Mouse (Mus musculus) neural tube, embryonic 13.5 days (tissue): ENCODE measurements around the gene Nudc. TPM values are rescaled to one million over a fixed set of nuclear protein-coding genes. Genes with fewer than 3 reads are reported as not detected.

Experiments
- ATAC-seq: fragments of 200-750 bp; cut with Nextera tagmentation; 2 replicates; pipeline ENCODE4 v1.8.0; 2017; ENCODE audit warnings: low read depth, mild to moderate bottlenecking, moderate TSS enrichment, moderate library complexity
- H3K27ac ChIP-seq: fragments of 300-500 bp; sonication (generic); replicated peaks from 2 replicates; pipeline ENCODE4 v1.5.1; 2015; ENCODE audit warnings: moderate library complexity, mild to moderate bottlenecking, inconsistent platforms
- H3K27me3 ChIP-seq: fragments of 300-500 bp; sonication (generic); 2 replicates; pipeline ENCODE4 v1.6.1; 2015; ENCODE audit warnings: mild to moderate bottlenecking, inconsistent platforms
- H3K36me3 ChIP-seq: fragments of 300-500 bp; sonication (generic); 2 replicates; pipeline ENCODE4 v1.6.1; 2015; ENCODE audit warnings: mild to moderate bottlenecking, inconsistent platforms
- H3K4me1 ChIP-seq: fragments of 300-500 bp; sonication (generic); replicated peaks from 2 replicates; pipeline ENCODE4 v1.6.1; 2015; ENCODE audit warnings: inconsistent platforms
- H3K4me2 ChIP-seq: fragments of 300-500 bp; sonication (generic); 2 replicates; pipeline ENCODE4 v1.6.1; 2015; ENCODE audit warnings: inconsistent platforms, mild to moderate bottlenecking, moderate library complexity
- H3K4me3 ChIP-seq: fragments of 300-500 bp; sonication (generic); 2 replicates; pipeline ENCODE4 v1.5.1; 2015; ENCODE audit warnings: mild to moderate bottlenecking, inconsistent platforms
- H3K9ac ChIP-seq: fragments of 300-500 bp; sonication (generic); 2 replicates; pipeline ENCODE4 v1.6.1; 2015; ENCODE audit warnings: moderate library complexity, mild to moderate bottlenecking, inconsistent platforms
- H3K9me3 ChIP-seq: fragments of 300-500 bp; sonication (generic); 2 replicates; pipeline ENCODE4 v1.6.1; 2016; ENCODE audit warnings: inconsistent platforms
- WGBS: fragments of 180-500 bp; shearing (Covaris S2); methylation state at CpG from one replicate; pipeline ENCODE4 v1.1.7; 2015; 5-methylcytosine and 5-hydroxymethylcytosine counted together
- polyA plus RNA-seq: library from polyadenylated mRNA; unstranded; fragments of >200 nt; fragmentation: Nextera tagmentation; extraction: Ambion mirVana; gene quantifications from 2 replicates; pipeline ENCODE4 v1.2.1, GENCODE M21; 2015

Nudc gene
- polyA plus RNA-seq, 1 experiment from 2014 or later, result 244 TPM

DNA sequence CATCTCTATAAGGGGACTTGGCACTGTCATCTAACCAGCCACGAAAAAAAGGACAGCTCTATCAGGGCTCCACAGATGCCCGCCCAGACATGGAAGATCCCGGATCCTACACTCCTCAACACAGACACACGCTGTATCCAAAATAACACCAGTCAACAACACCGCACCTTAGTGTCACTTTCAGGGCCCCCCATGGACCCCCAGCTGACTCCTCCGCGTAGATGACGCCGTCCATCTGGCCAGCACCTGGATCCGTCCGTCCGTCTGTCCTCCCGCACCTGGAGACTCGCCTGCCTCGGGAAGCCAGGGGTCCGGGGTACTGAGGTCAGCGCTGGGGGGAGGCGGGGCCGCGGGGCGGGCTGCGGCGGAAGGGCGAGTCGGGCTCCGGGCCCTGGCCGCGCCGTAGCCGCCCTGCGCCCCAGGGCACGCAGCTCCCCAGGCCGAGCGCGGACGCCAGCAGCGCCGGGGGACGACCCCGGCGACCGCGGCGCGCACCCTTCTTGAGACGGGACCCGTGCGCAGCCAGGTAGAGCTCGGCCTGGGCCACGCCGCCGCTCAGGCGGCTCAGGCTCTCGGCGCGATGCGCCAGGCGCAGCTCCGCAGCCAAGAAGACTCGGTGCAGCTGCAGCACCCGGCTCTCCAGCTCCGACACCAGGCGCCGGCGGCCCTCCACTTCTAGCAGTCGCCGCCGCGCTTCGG is 48.2 kb downstream of the Nudc start:
- Histone ChIP-seq H3K9ac (peak overlapping the region; percentile 78), H3K4me3 (peak overlapping the region; percentile 63), H3K4me1 (peaks cover 32% of the 10 kb centered on the region), H3K9me3 (no peaks in the 10 kb centered on the region), H3K27me3 (peaks cover 90% of the 10 kb centered on the region), H3K4me2 (peak overlapping the region; percentile 98), H3K36me3 (no peaks in the 10 kb centered on the region), H3K27ac (no peak overlapping the region)
- ATAC-seq, result peak; percentile 60
- under 1% methylated on average over 69 of the region's 70 CpGs for WGBS

DNA sequence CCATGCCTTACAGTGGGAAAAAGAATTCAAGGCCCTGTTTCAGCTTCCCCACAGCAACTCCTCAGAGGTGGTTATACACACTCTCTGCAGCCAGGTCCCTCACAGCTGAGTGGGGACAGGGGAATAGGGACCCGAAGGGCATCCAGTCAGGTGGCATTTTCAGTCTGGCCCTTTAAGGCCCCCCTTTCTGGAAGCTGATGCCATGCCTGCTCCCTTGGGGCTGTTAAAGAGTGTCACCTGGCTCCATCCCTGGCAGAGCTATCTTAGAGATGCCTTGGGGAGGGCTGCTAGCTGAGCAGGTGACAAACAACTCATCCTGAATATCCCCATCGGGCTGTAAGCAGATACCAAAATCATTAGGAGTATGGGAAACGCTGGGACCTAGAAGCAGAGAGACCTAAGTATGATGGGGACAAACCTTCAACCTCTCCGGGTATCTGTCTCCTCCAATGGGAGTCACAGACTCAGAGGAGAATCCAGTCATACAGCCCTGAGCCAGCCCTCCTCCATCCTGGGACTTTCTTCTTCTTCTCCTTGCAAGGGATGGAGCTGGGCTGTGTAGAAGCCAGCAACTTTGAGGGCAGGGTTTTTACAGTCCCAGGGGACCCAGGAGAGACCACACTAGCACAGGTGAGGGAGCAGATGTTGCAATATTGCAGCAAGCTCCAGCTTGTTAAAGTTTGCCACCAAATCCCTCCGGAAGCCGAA is 48.9 kb downstream of the Nudc start:
- H3K9ac ChIP-seq, result peak overlapping the region; percentile 78
- peak overlapping the region; percentile 63 for H3K4me3 ChIP-seq
- peak overlapping the region; percentile 98 for H3K4me2 ChIP-seq
- H3K4me1 ChIP-seq, result peaks cover 32% of the 10 kb centered on the region
- WGBS, result 19% methylated on average over 6 of the region's 6 CpGs
- ATAC-seq, result no peak
- H3K36me3 ChIP-seq, result no peaks in the 10 kb centered on the region
- H3K27ac ChIP-seq, result no peak overlapping the region
- H3K9me3 ChIP-seq, result no peaks in the 10 kb centered on the region
- peaks cover 83% of the 10 kb centered on the region for H3K27me3 ChIP-seq

DNA sequence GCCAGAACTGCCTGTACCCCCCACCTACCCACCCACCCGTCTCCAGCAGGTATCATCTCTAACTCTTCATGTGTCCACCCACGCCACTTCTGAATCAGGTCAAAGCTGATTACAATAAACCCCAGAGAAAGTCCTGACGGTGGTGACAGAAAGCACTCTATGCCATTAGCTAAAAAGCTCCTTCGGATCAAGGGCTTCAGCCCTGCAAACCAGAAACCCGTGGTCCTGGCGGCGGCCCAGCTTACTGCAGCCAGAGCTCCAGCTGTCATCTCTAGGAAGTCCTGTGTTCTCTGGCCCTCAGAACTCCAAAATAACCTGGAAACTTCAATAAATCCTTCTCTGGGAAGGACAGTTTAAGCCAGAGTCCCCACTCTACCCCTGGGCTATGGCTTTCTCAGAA is 50.1 kb downstream of the Nudc start:
- Histone ChIP-seq H3K4me2 (no peak overlapping the region), H3K27me3 (peaks cover 71% of the 10 kb centered on the region)
- 36% methylated on average over 7 of the region's 7 CpGs for WGBS

DNA sequence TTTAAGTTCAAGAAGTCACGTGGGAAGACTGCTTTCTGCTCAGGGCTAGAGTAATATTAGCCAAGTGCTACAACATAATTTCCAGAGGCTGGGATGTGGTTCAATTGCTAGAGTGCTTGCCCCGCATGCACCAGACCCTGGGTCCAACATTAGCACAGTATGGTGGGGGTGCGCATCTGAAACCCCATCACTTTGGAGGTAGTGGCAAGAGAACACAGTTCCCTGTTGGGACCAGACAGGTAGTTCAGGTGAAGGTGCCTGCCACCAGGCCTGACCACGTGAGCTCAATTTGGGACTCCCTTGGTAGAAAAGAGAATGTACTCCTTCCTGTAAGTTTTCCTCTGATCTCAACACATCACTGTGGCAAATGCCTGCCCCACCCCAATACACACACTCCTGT is 50.9 kb downstream of the Nudc start:
- Histone ChIP-seq H3K9ac (no peak overlapping the region), H3K9me3 (no peaks in the 10 kb centered on the region), H3K4me3 (no peak overlapping the region), H3K27ac (no peak overlapping the region), H3K4me1 (peaks cover 33% of the 10 kb centered on the region), H3K4me2 (no peak overlapping the region; the same call in 1 of the 2 replicates), H3K27me3 (peaks cover 63% of the 10 kb centered on the region), H3K36me3 (no peaks in the 10 kb centered on the region)
- 65% methylated on average over 4 of the region's 4 CpGs for WGBS
- ATAC-seq, result no peak

More for the DNA sequence above, 50.1 kb downstream of the Nudc start:
- H3K4me1 ChIP-seq, result peaks cover 32% of the 10 kb centered on the region
- no peak overlapping the region for H3K4me3 ChIP-seq
- no peak overlapping the region for H3K27ac ChIP-seq
- H3K9me3 ChIP-seq, result no peaks in the 10 kb centered on the region
- H3K9ac ChIP-seq, result no peak overlapping the region
- no peaks in the 10 kb centered on the region for H3K36me3 ChIP-seq
- ATAC-seq, result no peak

DNA sequence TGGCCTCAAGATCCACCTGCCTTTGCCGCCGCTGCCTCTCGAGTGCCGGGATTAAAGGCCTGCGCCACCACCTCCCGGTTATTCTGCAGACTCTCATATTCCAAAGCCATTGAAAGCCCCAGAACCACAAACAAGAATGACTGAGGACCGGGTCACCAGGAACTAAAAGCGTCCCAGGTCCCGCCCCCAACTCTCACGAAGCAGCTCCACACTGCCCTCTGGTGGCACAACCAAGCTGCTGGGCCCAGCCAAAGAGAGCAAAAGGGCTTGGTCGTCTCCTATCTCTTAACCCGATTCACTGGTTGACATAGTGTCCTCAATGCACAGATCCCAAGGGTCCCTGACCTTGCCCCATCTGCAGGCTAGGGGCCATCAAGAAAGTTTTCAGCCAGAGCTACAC is 51.4 kb downstream of the Nudc start:
- ATAC-seq, result no peak

DNA sequence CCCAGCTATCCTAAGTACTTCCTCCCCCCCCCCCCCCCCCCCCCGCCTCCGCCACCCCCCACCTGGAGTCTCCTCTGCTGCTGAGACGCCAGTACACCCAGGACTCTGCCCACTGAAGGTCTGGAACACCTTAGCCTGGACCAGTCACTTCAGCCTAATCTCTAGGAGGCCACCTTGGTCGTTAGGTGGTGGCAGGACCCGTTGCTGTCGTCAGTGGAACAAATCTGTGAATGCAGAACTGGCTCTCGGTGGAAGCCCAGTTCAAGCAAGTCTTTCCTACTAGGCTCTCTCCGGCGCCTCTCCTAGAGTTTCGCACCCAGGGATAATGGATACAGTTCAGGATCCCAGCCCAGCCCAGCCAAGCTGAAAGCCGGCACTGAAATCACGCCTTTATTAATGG is 51.9 kb downstream of the Nudc start:
- Histone ChIP-seq H3K9me3 (no peaks in the 10 kb centered on the region), H3K9ac (no peak overlapping the region), H3K4me1 (peaks cover 35% of the 10 kb centered on the region), H3K36me3 (no peaks in the 10 kb centered on the region), H3K4me2 (peak overlapping the region; percentile 51), H3K27ac (no peak overlapping the region), H3K4me3 (peak overlapping the region; percentile 24), H3K27me3 (peaks cover 53% of the 10 kb centered on the region)
- no peak for ATAC-seq
- 24% methylated on average over 9 of the region's 12 CpGs for WGBS

More for the DNA sequence above, 51.4 kb downstream of the Nudc start:
- no peaks in the 10 kb centered on the region for H3K36me3 ChIP-seq
- H3K9me3 ChIP-seq, result no peaks in the 10 kb centered on the region
- H3K4me1 ChIP-seq, result peaks cover 36% of the 10 kb centered on the region
- peaks cover 58% of the 10 kb centered on the region for H3K27me3 ChIP-seq
- no peak overlapping the region for H3K9ac ChIP-seq
- WGBS, result 2% methylated on average over 12 of the region's 12 CpGs
- H3K4me2 ChIP-seq, result peak overlapping the region; percentile 51
- no peak overlapping the region for H3K27ac ChIP-seq
- H3K4me3 ChIP-seq, result peak overlapping the region; percentile 24

DNA sequence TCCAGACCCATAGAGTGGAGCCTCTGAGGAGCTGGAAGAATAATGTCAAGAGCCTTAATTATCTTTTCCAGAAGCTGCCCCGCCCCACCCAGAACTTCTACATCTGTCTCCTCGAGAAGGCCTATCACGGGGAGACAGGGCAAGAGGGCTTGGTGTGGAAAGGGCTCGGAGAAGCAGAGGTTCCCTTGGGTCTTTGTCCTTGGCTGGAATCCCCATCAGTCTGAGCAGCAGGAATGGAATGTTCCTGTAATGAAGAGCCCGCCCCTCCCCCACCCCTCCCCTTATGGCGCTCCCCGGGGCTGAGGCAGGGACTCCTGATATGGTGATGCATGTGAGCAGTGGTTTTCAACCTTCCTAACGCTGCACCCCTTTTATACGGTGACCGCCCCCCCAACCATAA is 54.0 kb downstream of the Nudc start:
- Histone ChIP-seq H3K9me3 (no peaks in the 10 kb centered on the region), H3K27me3 (peaks cover 33% of the 10 kb centered on the region), H3K36me3 (no peaks in the 10 kb centered on the region), H3K4me2 (no peak overlapping the region), H3K4me3 (no peak overlapping the region), H3K9ac (no peak overlapping the region), H3K27ac (no peak overlapping the region), H3K4me1 (peaks cover 15% of the 10 kb centered on the region)
- no peak for ATAC-seq
- WGBS, result 34% methylated on average over 10 of the region's 10 CpGs

DNA sequence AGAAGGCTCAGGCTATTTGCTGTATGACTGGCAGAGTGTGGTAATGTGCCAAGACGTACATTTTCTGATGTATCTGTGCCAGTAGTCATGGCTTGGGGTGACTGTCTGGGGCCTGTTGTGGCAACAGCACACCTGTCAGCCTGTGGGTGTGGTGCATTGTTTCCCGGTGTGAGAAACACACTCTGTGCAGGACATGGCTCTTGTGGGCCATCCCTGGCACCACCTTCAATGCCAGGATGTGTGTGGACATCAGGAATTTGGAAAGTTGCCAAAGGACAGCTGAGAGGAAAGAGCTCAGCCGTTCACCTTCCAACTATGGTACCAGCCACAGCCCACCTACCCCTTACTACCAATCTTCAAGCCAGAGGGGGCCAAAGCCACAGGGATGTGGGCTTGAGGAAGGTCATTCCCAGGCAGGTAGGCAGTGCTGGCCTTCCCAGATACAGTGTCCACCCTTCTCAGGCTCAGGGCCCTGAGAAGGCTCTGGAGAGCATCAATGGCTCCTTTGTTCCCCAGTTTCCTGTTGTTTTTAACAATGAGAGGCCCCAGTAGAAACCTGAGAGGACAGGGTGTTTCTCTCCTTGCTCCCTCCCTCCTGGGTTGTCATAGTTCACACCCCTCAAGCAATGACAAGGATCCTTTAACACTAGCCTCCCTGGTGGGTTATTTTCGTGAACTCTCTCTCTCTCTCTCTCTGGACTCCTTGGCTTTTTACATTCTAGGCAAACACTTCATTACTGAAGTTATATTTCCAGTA is 56.1 kb downstream of the Nudc start:
- H3K4me3 ChIP-seq, result no peak overlapping the region
- H3K9ac ChIP-seq, result no peak overlapping the region
- H3K27ac ChIP-seq, result no peak overlapping the region
- H3K4me1 ChIP-seq, result peaks cover 13% of the 10 kb centered on the region; the same call in 1 of the 2 replicates
- no peaks in the 10 kb centered on the region for H3K36me3 ChIP-seq
- peaks cover 18% of the 10 kb centered on the region for H3K27me3 ChIP-seq
- no peaks in the 10 kb centered on the region for H3K9me3 ChIP-seq
- H3K4me2 ChIP-seq, result no peak overlapping the region
- 51% methylated on average over 4 of the region's 4 CpGs for WGBS
- no peak for ATAC-seq

DNA sequence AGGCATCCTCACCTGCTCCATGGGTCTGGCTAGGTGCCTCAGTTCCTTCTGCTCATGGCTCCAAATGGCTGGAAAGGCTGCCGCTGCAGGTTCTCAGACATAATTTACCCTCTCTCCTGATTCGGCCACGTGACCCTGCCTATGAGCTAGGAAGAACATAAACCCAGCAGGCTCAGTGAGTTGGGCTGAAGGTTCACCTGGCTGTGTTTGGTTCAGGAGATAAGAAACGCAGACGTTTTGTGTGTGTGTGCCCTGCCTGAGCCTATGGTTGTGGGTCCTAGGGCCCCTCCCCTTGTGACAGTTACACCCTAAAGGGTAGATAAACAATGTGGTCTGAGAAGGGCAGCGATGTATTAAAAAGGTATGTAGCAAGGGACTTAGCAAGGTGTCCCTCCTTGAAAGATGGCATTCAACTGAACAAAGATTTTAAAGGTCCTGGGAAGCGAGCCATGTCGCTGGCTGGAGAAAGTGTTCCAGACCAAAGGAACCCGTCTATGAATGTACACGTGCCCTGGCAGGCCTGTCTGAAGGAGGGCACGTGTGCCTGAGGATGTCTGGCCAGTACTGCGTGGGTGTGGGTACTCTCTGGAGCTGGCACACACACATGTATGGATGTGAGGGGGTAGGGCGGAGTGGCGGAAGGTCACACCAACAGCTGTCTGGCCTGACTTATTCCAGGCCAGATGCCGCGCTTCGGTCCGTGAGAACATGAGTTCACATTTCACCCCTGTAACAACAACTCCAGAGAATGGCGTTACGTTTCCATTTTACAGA is 57.0 kb downstream of the Nudc start:
- Histone ChIP-seq H3K4me3 (no peak overlapping the region), H3K9ac (no peak overlapping the region), H3K27ac (no peak overlapping the region), H3K27me3 (peaks cover 21% of the 10 kb centered on the region), H3K4me2 (no peak overlapping the region), H3K9me3 (no peaks in the 10 kb centered on the region), H3K4me1 (peaks cover 11% of the 10 kb centered on the region), H3K36me3 (no peaks in the 10 kb centered on the region)
- 83% methylated on average over 20 of the region's 20 CpGs for WGBS
- no peak for ATAC-seq

DNA sequence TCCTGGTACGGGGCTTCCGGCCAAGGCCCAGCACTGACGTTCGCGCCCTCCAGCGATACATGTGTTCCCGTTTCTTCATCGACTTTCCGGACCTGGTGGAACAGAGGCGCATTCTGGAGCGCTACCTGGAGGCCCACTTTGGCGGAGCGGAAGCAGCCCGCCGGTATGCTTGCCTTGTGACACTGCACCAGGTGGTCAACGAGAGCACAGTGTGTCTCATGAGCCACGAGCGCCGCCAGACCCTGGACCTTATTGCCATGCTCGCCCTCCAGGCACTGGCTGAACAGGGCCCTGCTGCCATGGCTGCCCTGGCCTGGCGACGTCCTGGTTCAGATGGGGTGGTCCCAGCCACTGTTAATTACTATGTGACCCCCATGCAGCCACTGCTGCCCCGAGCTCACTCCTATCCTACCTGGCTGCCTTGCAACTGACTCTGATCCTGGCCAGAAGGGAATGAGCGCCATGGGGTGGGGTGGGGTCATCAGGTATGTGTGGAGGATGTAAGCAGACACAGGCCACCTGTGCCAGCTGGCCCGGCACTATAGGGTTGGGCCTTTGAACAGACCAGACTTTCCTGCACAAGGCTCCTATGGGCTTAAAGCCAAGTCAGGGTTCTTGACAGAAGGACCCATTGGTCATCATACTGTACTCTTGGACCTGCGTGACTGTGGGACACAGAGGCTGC is 59.0 kb downstream of the Nudc start:
- peaks cover 31% of the 10 kb centered on the region for H3K27me3 ChIP-seq
- peaks cover 11% of the 10 kb centered on the region for H3K4me1 ChIP-seq
- H3K27ac ChIP-seq, result no peak overlapping the region
- H3K9ac ChIP-seq, result no peak overlapping the region
- no peak overlapping the region for H3K4me2 ChIP-seq
- ATAC-seq, result no peak
- 93% methylated on average over 26 of the region's 26 CpGs for WGBS
- no peaks in the 10 kb centered on the region for H3K36me3 ChIP-seq
- no peak overlapping the region for H3K4me3 ChIP-seq
- no peaks in the 10 kb centered on the region for H3K9me3 ChIP-seq

DNA sequence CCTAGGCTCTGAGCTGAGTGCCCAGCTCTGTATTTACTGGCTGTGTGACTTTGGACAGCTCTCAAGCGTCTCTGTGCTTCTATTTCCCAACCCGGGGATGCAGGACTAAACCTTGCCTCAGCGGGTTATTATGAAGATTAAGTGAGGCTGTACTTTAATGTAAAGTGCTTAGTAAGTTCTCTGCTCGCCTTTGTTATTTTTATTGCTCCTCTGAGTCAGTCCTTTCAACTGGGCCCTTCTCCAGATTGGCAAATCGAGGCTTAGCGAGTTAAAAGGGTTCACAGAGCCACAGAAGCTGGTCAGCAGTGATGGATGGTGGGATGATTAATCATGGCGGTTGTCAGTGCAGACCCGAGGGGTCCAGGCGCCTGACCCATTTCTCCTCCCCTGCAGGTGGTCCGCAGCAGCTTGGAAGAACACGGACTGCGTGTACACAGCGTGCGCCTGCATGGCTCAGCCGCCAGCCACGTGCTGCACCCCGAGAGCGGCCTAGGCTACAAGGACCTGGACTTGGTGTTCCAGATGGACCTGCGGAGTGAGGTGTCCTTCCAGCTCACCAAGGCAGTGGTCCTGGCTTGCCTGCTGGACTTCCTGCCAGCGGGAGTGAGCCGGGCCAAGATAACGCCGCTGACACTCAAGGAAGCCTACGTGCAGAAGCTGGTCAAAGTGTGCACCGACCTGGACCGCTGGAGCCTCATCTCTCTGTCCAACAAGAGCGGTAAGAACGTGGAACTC is 59.9 kb downstream of the Nudc start:
- H3K36me3 ChIP-seq, result no peaks in the 10 kb centered on the region
- H3K27me3 ChIP-seq, result peaks cover 41% of the 10 kb centered on the region
- no peak for ATAC-seq
- no peak overlapping the region for H3K9ac ChIP-seq
- H3K4me1 ChIP-seq, result peaks cover 11% of the 10 kb centered on the region
- H3K9me3 ChIP-seq, result no peaks in the 10 kb centered on the region
- H3K27ac ChIP-seq, result no peak overlapping the region
- H3K4me2 ChIP-seq, result no peak overlapping the region
- no peak overlapping the region for H3K4me3 ChIP-seq
- 86% methylated on average over 28 of the region's 28 CpGs for WGBS
